Mouse (Mus musculus) hindbrain, postnatal 0 days (tissue): Measurements from ENCODE around the gene Susd1. TPM values are rescaled to one million over a fixed set of nuclear protein-coding genes. Genes with fewer than 3 reads are reported as not detected.
A peak's percentile ranks its signal among the peaks of the same experiment; 100 is the strongest.
"Not testable (repeated sequence)": the region's sequence is repeated elsewhere in the genome, so short reads cannot be mapped to it uniquely, and the experiment has no call there.

ENCODE experiments used
- ATAC-seq: fragments of 200-750 bp; cut with Nextera tagmentation; 2 replicates; pipeline ENCODE4 v1.8.0; 2017; ENCODE audit warnings: mild to moderate bottlenecking, moderate TSS enrichment, moderate library complexity
- DNase-seq: peaks from one replicate; pipeline ENCODE4 v3.0.0-alpha.2; 2015; ENCODE audit warnings: low spot score
- H3K27ac ChIP-seq: fragments of 300-500 bp; sonication (generic); 2 replicates; pipeline ENCODE4 v1.5.1; 2014; ENCODE audit warnings: mild to moderate bottlenecking
- H3K27me3 ChIP-seq: fragments of 300-500 bp; sonication (generic); 2 replicates; pipeline ENCODE4 v1.6.1; 2014; ENCODE audit warnings: low read length, mixed read lengths; ENCODE audit not compliant: insufficient read depth
- H3K36me3 ChIP-seq: fragments of 300-500 bp; sonication (generic); 2 replicates; pipeline ENCODE4 v1.6.1; 2014; ENCODE audit warnings: low read length, mixed read lengths; ENCODE audit not compliant: insufficient read depth
- H3K4me1 ChIP-seq: fragments of 300-500 bp; sonication (generic); 2 replicates; pipeline ENCODE4 v1.6.1; 2014; ENCODE audit warnings: antibody characterized with exemption, low read length, mixed read lengths; ENCODE audit not compliant: insufficient read depth
- H3K4me2 ChIP-seq: fragments of 300-500 bp; sonication (generic); 2 replicates; pipeline ENCODE4 v1.6.1; 2014; ENCODE audit warnings: low read depth, mild to moderate bottlenecking, low read length, moderate library complexity, mixed read lengths
- H3K4me3 ChIP-seq: fragments of 300-500 bp; sonication (generic); 2 replicates; pipeline ENCODE4 v1.5.1; 2014; ENCODE audit warnings: low read length
- H3K9ac ChIP-seq: fragments of 300-500 bp; sonication (generic); replicated peaks from 2 replicates; pipeline ENCODE4 v1.6.1; 2014; ENCODE audit warnings: mild to moderate bottlenecking, low read length, moderate library complexity, mixed read lengths
- H3K9me3 ChIP-seq: fragments of 300-500 bp; sonication (generic); 2 replicates; pipeline ENCODE4 v1.6.1; 2016; ENCODE audit warnings: low read length, mixed read lengths
- CTCF ChIP-seq: IDR thresholded peaks from 2 replicates; pipeline ENCODE4 v1.5.1; 2016; ENCODE audit warnings: antibody characterized with exemption, control low read depth, low read depth
- WGBS: fragments of 180-500 bp; shearing (Covaris S2); extraction: QIAGEN DNeasy Blood & Tissue Kit; methylation state at CpG from one replicate; pipeline ENCODE4 v1.1.7; 2014; 5-methylcytosine and 5-hydroxymethylcytosine counted together
- polyA plus RNA-seq: library from polyadenylated mRNA; unstranded; fragments of >200 nt; fragmentation: Nextera tagmentation; extraction: Ambion mirVana; gene quantifications from 2 replicates; pipeline ENCODE4 v1.2.1, GENCODE M21; 2015
- total RNA-seq: library from RNA; depleted of rRNA; stranded (reverse); fragments of >200 nt; gene quantifications from 2 replicates; pipeline ENCODE4 v1.2.3, GENCODE M21; 2014

Susd1 gene
- total and polyA plus RNA-seq, 2 experiments from 2014 or later: 2.7 to 10.8 TPM

- TF ChIP-seq CTCF: no peak
- Histone ChIP-seq H3K36me3 (no peaks in the 10 kb centered on the region), H3K4me3 (no peak overlapping the region), H3K4me1 (no peaks in the 10 kb centered on the region), H3K27me3 (no peaks in the 10 kb centered on the region), H3K4me2 (no peak overlapping the region), H3K9me3 (no peaks in the 10 kb centered on the region), H3K9ac (no peak overlapping the region), H3K27ac (no peak overlapping the region)
- ATAC-seq (no peak), DNase-seq (no peak)
- 88% methylated on average over 3 of the region's 3 CpGs for WGBS
These were observed 143.8 kb downstream of the Susd1 start for GRCm38 (mm10) chr4:59294661-59295060.

DNA sequence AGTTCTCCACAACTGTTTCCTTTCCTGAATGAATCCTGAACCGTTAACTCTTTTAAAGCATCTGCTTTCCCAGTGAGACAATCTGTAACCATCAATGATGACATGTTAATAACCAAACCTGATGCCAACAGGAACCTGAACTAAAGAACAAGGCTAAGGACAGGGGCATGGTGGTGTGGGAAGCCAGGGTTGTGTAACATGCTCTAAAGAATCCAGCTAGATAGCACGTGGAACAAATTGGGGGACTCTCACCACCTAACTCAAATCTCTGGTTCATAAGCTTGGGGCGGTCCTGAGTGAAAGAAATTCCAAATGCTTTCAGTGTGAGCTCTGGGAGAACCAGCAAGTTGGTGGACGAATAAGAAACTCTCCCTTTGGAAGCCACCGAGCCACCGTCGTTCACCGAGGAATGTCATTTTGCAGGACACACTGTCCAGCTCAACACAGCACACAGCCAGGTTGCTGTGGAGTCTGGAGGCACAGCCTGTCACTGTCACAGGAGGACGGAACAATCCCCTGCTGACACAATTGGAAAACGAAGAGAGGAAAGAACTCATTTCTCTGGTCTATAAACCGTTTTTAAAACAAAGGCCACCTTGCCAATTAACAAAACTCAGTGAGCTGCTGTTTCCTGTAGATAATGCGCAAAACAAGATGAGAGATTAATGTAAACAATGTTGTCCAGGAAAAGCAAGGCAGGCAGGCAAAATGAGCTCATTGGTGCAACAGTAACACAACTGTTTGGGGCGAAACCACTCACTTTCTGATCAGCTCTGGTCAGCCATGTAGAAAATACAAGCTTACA is 146.3 kb downstream of the Susd1 start:
- no peak overlapping the region for H3K4me2 ChIP-seq
- DNase-seq (no peak), ATAC-seq (no peak)
- no peaks in the 10 kb centered on the region for H3K27me3 ChIP-seq
- H3K9me3 ChIP-seq: no peaks in the 10 kb centered on the region
- H3K27ac ChIP-seq: no peak overlapping the region
- no peaks in the 10 kb centered on the region for H3K36me3 ChIP-seq
- 78% methylated on average over 13 of the region's 13 CpGs for WGBS
- no peaks in the 10 kb centered on the region for H3K4me1 ChIP-seq
- H3K9ac ChIP-seq: no peak overlapping the region
- no peak for TF ChIP-seq CTCF
- no peak overlapping the region for H3K4me3 ChIP-seq

DNA sequence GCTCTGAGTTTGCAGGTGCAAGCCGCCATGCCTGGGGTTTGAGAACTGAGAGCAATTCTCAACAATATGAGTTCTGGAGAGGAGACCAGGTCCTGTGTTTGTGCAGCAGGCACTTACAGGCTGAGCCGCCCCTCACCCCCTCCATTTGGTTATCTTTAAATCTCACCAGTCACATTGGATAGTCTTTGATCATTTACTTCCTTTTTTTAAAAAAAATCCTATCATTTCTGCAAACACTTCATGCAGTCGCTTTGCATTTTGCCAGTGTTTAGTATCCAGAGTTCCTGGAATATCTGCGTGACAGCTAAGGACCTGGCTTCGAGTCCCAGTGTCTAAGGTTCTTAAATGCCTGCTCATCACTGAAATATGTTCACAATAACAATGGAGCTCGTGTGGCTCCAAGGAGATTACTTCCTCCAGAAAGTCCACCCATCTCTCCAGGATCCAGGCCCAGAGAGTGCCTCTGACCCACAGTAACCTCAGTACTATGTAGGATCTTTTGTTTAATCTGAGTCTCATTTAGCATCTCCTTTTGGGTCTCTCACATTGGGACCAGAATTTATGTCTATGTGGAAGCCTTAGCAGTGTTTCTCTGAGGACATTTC is 147.4 kb downstream of the Susd1 start:
- no peak overlapping the region for H3K27ac ChIP-seq
- H3K27me3 ChIP-seq: no peaks in the 10 kb centered on the region
- H3K4me2 ChIP-seq: no peak overlapping the region
- WGBS: 75% methylated on average over 6 of the region's 6 CpGs
- ATAC-seq: no peak
- H3K9ac ChIP-seq: no peak overlapping the region
- H3K4me1 ChIP-seq: no peaks in the 10 kb centered on the region
- H3K4me3 ChIP-seq: no peak overlapping the region
- H3K36me3 ChIP-seq: no peaks in the 10 kb centered on the region
- TF ChIP-seq CTCF: no peak
- no peak for DNase-seq
- no peaks in the 10 kb centered on the region for H3K9me3 ChIP-seq

DNA sequence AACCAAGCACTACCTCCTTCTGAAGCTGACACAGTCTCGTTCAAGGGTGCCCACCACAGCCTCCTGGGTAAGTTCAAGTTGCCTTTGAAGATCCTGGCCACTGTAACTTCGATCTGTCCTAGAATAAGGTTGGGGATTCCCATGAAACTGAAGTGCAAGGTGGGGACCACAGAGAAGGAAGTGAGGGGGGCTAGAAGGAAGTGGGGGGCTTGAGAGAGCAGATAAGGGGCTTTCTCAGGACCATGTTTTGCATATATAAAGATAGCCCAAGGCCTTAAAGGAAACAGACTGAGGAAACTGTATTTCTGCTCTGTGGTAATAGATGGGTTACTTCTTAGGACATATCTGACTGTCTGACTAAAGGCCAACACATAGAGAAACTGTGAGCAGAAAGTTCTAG is 151.3 kb downstream of the Susd1 start:
- no peak overlapping the region for H3K4me3 ChIP-seq
- WGBS: 72% methylated on average over 2 of the region's 2 CpGs

GRCm38 (mm10) chr4:59286351-59286750 is 152.1 kb downstream of the Susd1 start:
- H3K27me3 ChIP-seq, ATAC-seq, H3K27ac ChIP-seq, H3K9ac ChIP-seq, H3K36me3 ChIP-seq, H3K4me3 ChIP-seq, DNase-seq, H3K4me2 ChIP-seq, H3K4me1 ChIP-seq, H3K9me3 ChIP-seq: not testable (repeated sequence)
- 65% methylated on average over 6 of the region's 6 CpGs for WGBS

More for the DNA sequence above, 151.3 kb downstream of the Susd1 start:
- no peak overlapping the region for H3K9ac ChIP-seq
- no peak overlapping the region for H3K4me2 ChIP-seq
- H3K4me1 ChIP-seq: no peaks in the 10 kb centered on the region; the same call in 1 of the 2 replicates
- no peaks in the 10 kb centered on the region for H3K27me3 ChIP-seq
- ATAC-seq: no peak
- no peak for DNase-seq
- no peak for TF ChIP-seq CTCF
- H3K36me3 ChIP-seq: no peaks in the 10 kb centered on the region
- no peaks in the 10 kb centered on the region for H3K9me3 ChIP-seq
- H3K27ac ChIP-seq: no peak overlapping the region

- no peak for TF ChIP-seq CTCF
- 41% methylated on average over 8 of the region's 8 CpGs for WGBS
- H3K4me2 ChIP-seq: no peak overlapping the region
- DNase-seq: peak; percentile 13
- ATAC-seq: no peak
- H3K27ac ChIP-seq: peak overlapping the region; percentile 17; the same call in 1 of the 2 replicates
- no peaks in the 10 kb centered on the region for H3K36me3 ChIP-seq
- no peaks in the 10 kb centered on the region for H3K27me3 ChIP-seq
- no peaks in the 10 kb centered on the region; the same call in 1 of the 2 replicates for H3K4me1 ChIP-seq
- no peaks in the 10 kb centered on the region for H3K9me3 ChIP-seq
- H3K4me3 ChIP-seq: no peak overlapping the region
- H3K9ac ChIP-seq: no peak overlapping the region
These were observed 155.5 kb downstream of the Susd1 start for GRCm38 (mm10) chr4:59282699-59283487.
